Mouse (Mus musculus) hindbrain, embryonic 11.5 days (tissue): Measurements from ENCODE around the gene Slc25a30. TPM values are rescaled to one million over a fixed set of nuclear protein-coding genes. Genes with fewer than 3 reads are reported as not detected.

Source experiments
- ATAC-seq: fragments of 200-750 bp; cut with Nextera tagmentation; 2 replicates; pipeline ENCODE4 v1.8.0; 2017; ENCODE audit warnings: mild to moderate bottlenecking, moderate TSS enrichment, moderate library complexity; ENCODE audit not compliant: low FRiP score
- DNase-seq: peaks from one replicate; pipeline ENCODE4 v3.0.0-alpha.2; 2015; ENCODE audit warnings: low spot score
- H3K27ac ChIP-seq: fragments of 300-500 bp; sonication (generic); 2 replicates; pipeline ENCODE4 v1.5.1; 2014; ENCODE audit warnings: mild to moderate bottlenecking, low read depth, low read length
- H3K27me3 ChIP-seq: fragments of 300-500 bp; sonication (generic); 2 replicates; pipeline ENCODE4 v1.6.1; 2014; ENCODE audit warnings: mild to moderate bottlenecking, low read length, moderate library complexity, mixed read lengths; ENCODE audit not compliant: control insufficient read depth, insufficient read depth
- H3K36me3 ChIP-seq: fragments of 300-500 bp; sonication (generic); 2 replicates; pipeline ENCODE4 v1.6.1; 2014; ENCODE audit warnings: mild to moderate bottlenecking, low read length, moderate library complexity, mixed read lengths; ENCODE audit not compliant: control insufficient read depth, insufficient read depth
- H3K4me1 ChIP-seq: fragments of 300-500 bp; sonication (generic); replicated peaks from 2 replicates; pipeline ENCODE4 v1.6.1; 2014; ENCODE audit warnings: low read length, mixed read lengths; ENCODE audit not compliant: control insufficient read depth, insufficient read depth
- H3K4me2 ChIP-seq: fragments of 300-500 bp; sonication (generic); replicated peaks from 2 replicates; pipeline ENCODE4 v1.6.1; 2014; ENCODE audit warnings: mild to moderate bottlenecking, low read depth, low read length
- H3K4me3 ChIP-seq: fragments of 300-500 bp; sonication (generic); 2 replicates; pipeline ENCODE4 v1.5.1; 2014; ENCODE audit warnings: low read depth, low read length
- H3K9ac ChIP-seq: fragments of 300-500 bp; sonication (generic); 2 replicates; pipeline ENCODE4 v1.6.1; 2014; ENCODE audit warnings: low read depth, low read length
- H3K9me3 ChIP-seq: fragments of 300-500 bp; sonication (generic); 2 replicates; pipeline ENCODE4 v1.6.1; 2016; ENCODE audit warnings: low read length; ENCODE audit not compliant: control insufficient read depth
- WGBS: fragments of 180-500 bp; shearing (Covaris S2); extraction: QIAGEN DNeasy Blood & Tissue Kit; methylation state at CpG from one replicate; pipeline ENCODE4 v1.1.7; 2014; 5-methylcytosine and 5-hydroxymethylcytosine counted together
- polyA plus RNA-seq: library from polyadenylated mRNA; unstranded; fragments of >200 nt; fragmentation: Nextera tagmentation; extraction: Ambion mirVana; gene quantifications from 2 replicates; pipeline ENCODE4 v1.2.1, GENCODE M21; 2014

Slc25a30 gene
- polyA plus RNA-seq, 1 experiment from 2014 or later = 11.3 TPM

- Histone ChIP-seq H3K4me1 (no peaks in the 10 kb centered on the region), H3K27ac (no peak overlapping the region), H3K4me2 (no peak overlapping the region), H3K27me3 (no peaks in the 10 kb centered on the region), H3K9me3 (no peaks in the 10 kb centered on the region), H3K9ac (no peak overlapping the region), H3K4me3 (no peak overlapping the region), H3K36me3 (no peaks in the 10 kb centered on the region)
- ATAC-seq (no peak), DNase-seq (peak; percentile 72)
- WGBS = 66% methylated on average over 10 of the region's 10 CpGs
These were observed 25.6 kb downstream of the Slc25a30 start for GRCm38 (mm10) chr14:75761028-75761805.

DNA sequence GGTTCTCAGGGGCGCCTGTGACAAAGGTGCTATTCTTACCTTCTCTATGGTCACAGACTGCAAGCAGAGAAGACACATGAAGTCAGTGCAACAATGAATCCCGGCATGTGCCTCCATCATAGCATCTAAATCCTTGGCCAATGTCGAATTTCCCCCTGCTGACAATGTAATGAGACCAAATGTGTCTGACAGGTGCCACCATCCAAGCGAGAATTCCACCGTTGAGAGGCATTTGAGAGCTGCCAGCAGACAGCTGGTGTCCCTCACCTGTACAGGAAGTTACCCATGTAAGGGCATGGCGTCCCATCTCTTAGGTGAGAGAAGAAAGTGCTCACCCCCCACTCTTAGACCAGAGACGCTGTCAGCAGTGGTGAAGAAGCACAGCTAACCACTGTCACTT, 28.4 kb downstream of the Slc25a30 start:
- DNase-seq = no peak
- Histone ChIP-seq H3K4me1 (no peaks in the 10 kb centered on the region; the same call in 1 of the 2 replicates), H3K4me3 (no peak overlapping the region), H3K9me3 (no peaks in the 10 kb centered on the region), H3K27ac (no peak overlapping the region), H3K9ac (no peak overlapping the region), H3K27me3 (no peaks in the 10 kb centered on the region), H3K4me2 (no peak overlapping the region), H3K36me3 (no peaks in the 10 kb centered on the region)
- WGBS = 79% methylated on average over 7 of the region's 7 CpGs
- no peak for ATAC-seq

GRCm38 (mm10) chr14:75757821-75758220, 29.0 kb downstream of the Slc25a30 start:
- Histone ChIP-seq H3K9ac (no peak overlapping the region), H3K36me3 (no peaks in the 10 kb centered on the region), H3K9me3 (no peaks in the 10 kb centered on the region), H3K4me1 (peaks cover 3% of the 10 kb centered on the region; the same call in 1 of the 2 replicates), H3K27ac (no peak overlapping the region), H3K4me2 (no peak overlapping the region), H3K27me3 (no peaks in the 10 kb centered on the region), H3K4me3 (no peak overlapping the region)
- DNase-seq (no peak), ATAC-seq (no peak)
- 73% methylated on average over 2 of the region's 2 CpGs for WGBS

DNA sequence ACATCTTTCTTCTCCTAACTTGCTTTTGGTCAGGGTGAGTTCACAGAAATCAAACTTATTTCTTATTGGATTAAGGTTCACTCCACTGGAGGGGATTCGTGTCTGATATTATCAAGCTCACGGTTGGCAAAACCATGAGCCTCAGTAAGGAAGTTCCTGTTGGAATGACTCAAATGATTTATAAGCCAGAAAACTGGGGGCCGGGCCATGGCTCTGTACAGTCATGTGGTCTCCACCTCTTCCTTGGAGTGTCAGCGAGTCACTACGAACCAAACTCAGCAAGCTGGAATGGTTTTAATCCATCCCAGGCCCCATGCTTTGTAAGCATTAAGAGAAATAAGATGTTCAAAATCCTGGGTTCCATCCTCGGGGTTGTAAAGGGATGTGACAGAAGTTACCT, 29.9 kb downstream of the Slc25a30 start:
- Histone ChIP-seq H3K27me3 (no peaks in the 10 kb centered on the region), H3K9ac (no peak overlapping the region), H3K9me3 (no peaks in the 10 kb centered on the region), H3K4me3 (no peak overlapping the region), H3K36me3 (no peaks in the 10 kb centered on the region), H3K4me2 (no peak overlapping the region), H3K27ac (no peak overlapping the region), H3K4me1 (peaks cover 3% of the 10 kb centered on the region; the same call in 1 of the 2 replicates)
- WGBS = 90% methylated on average over 6 of the region's 6 CpGs
- ATAC-seq (no peak), DNase-seq (no peak)

DNA sequence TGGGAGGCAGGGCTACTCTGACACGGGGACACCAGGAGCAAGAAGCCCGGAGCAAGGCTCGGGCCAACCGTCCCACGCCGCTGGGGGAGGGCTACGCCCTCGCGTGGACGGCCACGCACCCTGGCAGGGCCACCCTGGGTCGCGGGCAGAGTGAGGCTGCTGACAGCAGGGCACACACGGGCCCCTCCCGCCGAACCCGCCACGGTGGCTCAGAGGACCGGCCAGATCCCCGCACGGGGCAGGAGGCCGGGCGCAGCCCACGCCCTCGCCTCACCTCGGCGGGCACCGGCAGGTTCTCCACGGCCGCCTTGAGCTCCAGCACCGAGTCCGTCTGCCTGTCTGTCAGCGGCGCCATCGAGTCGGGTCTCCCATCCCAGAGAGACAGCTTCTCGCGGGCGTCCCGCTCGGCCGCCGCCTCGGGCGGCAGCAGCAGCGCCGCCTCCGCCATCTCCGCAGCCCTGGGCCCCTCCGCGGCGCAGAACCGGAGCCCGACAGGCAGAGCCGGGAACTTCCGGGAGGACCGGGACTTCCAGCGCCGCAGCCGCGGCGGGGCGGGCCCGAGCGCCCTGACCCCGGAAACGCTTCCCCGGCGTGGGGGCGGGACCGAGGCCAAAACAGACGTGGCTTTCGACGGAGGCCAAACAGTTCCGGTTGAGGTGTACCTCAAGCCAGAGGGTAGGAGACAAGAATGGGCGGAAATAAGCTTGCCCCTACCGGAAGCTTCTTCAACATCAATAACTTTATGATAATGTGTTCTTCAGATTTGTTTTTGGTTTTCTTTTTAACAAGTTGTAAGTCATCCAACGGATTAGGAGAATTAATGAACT, 32.6 kb downstream of the Slc25a30 start, which contains the start of gene Cog3:
Cog3 (minus strand) TSS at position 527 of the 827 bp plus-strand sequence.
- H3K27ac ChIP-seq = peak within 1 kb of the TSS; percentile 80
- ATAC-seq = peak; percentile 97
- H3K36me3 ChIP-seq = no peaks in the 10 kb centered on the region
- no peaks in the 10 kb centered on the region for H3K9me3 ChIP-seq
- peak within 1 kb of the TSS; percentile 96 for H3K4me3 ChIP-seq
- DNase-seq = peak; percentile 95
- H3K4me2 ChIP-seq = peak within 1 kb of the TSS; percentile 75
- WGBS = under 1% methylated on average over 77 of the region's 78 CpGs
- H3K4me1 ChIP-seq = peaks cover 3% of the 10 kb centered on the region; the same call in 1 of the 2 replicates
- no peaks in the 10 kb centered on the region for H3K27me3 ChIP-seq
- H3K9ac ChIP-seq = peak within 1 kb of the TSS; percentile 90

DNA sequence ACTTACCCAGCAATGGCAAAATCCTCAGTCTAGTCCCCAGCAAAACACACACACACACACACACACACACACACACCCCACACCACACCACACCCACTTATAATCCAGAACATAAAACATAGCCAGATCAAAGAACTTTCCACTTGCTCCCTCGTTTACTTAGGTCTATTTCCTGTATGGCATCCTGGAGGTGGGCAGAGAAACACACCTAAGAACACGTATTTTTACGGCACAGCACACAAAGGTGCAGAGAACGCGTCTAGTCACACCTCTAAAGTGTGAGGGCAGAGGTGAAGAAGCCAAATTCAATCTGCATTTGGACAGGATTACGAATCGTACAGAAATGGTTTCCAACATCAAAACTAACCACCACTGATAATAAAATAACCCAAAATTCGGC, 33.6 kb downstream of the Slc25a30 start:
- no peaks in the 10 kb centered on the region for H3K9me3 ChIP-seq
- H3K27ac ChIP-seq = no peak overlapping the region
- peak overlapping the region; percentile 75 for H3K4me2 ChIP-seq
- no peaks in the 10 kb centered on the region for H3K27me3 ChIP-seq
- no peak overlapping the region for H3K9ac ChIP-seq
- ATAC-seq (no peak), DNase-seq (no peak)
- 78% methylated on average over 8 of the region's 8 CpGs for WGBS
- H3K36me3 ChIP-seq = no peaks in the 10 kb centered on the region
- peaks cover 3% of the 10 kb centered on the region; the same call in 1 of the 2 replicates for H3K4me1 ChIP-seq
- peak overlapping the region; percentile 96 for H3K4me3 ChIP-seq

- Histone ChIP-seq H3K4me2 (no peak overlapping the region), H3K4me1 (peaks cover 3% of the 10 kb centered on the region; the same call in 1 of the 2 replicates), H3K4me3 (no peak overlapping the region), H3K9me3 (no peaks in the 10 kb centered on the region), H3K27ac (no peak overlapping the region), H3K27me3 (no peaks in the 10 kb centered on the region), H3K36me3 (no peaks in the 10 kb centered on the region), H3K9ac (no peak overlapping the region)
- WGBS = 86% methylated on average over 4 of the region's 4 CpGs
- DNase-seq (no peak), ATAC-seq (no peak)
These were observed 35.8 kb downstream of the Slc25a30 start for GRCm38 (mm10) chr14:75751040-75751439.

- DNase-seq (no peak), ATAC-seq (no peak)
- WGBS = 92% methylated on average over 4 of the region's 4 CpGs
- Histone ChIP-seq H3K4me3 (no peak overlapping the region), H3K27me3 (no peaks in the 10 kb centered on the region), H3K9ac (no peak overlapping the region), H3K9me3 (no peaks in the 10 kb centered on the region), H3K27ac (no peak overlapping the region), H3K4me2 (no peak overlapping the region), H3K36me3 (no peaks in the 10 kb centered on the region), H3K4me1 (peaks cover 3% of the 10 kb centered on the region; the same call in 1 of the 2 replicates)
These were observed 37.7 kb downstream of the Slc25a30 start for GRCm38 (mm10) chr14:75749123-75749522.
